Mouse (Mus musculus): ENCODE data around the gene Gm21028. TPM values are rescaled to one million over a fixed set of nuclear protein-coding genes. Genes with fewer than 3 reads are reported as not detected.
"Not testable (repeated sequence)": the region's sequence is repeated elsewhere in the genome, so short reads cannot be mapped to it uniquely, and the experiment has no call there.

The Gm21028 gene
- polyA plus RNA-seq (2015; fragmentation: Nextera tagmentation; extraction: Ambion mirVana): not detected in 2 replicates

- 88% methylated on average over 5 of the region's 5 CpGs for WGBS
- Histone ChIP-seq H3K4me1 (no peaks in the 10 kb centered on the region), H3K9ac (no peak within 1 kb of the TSS), H3K4me3 (no peak within 1 kb of the TSS), H3K27me3 (replicated peaks) (no peaks in the 10 kb centered on the region), H3K36me3 (peaks cover 20% of the 10 kb centered on the region), H3K27ac (replicated peaks) (no peak within 1 kb of the TSS), H3K9me3 (peaks cover 80% of the 10 kb centered on the region), H3K4me2 (no peak within 1 kb of the TSS)
- no peak for ATAC-seq (ENCODE audit: extremely low read depth, insufficient number of reproducible peaks, low FRiP score, low TSS enrichment)
These were observed at the start of gene Gm21028 for GRCm38 (mm10) chr7:42578488-42578887. Gm21028 (minus strand) TSS chr7:42578588.

- H3K27me3 ChIP-seq (replicated peaks); ATAC-seq (ENCODE audit: extremely low read depth, insufficient number of reproducible peaks, low FRiP score, low TSS enrichment): not testable (repeated sequence)
These were observed 17.3 kb upstream of the Gm21028 start for GRCm38 (mm10) chr7:42595666-42596065.

GRCm38 (mm10) chr7:42592413-42592812 lies 14.0 kb upstream of the Gm21028 start, which contains the start of gene Zfp977:
Zfp977 (minus strand) TSS chr7:42592547.
- H3K4me2 ChIP-seq; H3K4me1 ChIP-seq; H3K27me3 ChIP-seq (replicated peaks); H3K36me3 ChIP-seq; ATAC-seq (ENCODE audit: extremely low read depth, insufficient number of reproducible peaks, low FRiP score, low TSS enrichment); H3K27ac ChIP-seq (replicated peaks); H3K9ac ChIP-seq; H3K4me3 ChIP-seq: not testable (repeated sequence)
- WGBS: 79% methylated on average over 11 of the region's 11 CpGs
- peaks cover 43% of the 10 kb centered on the region for H3K9me3 ChIP-seq

More at GRCm38 (mm10) chr7:42595666-42596065, 17.3 kb upstream of the Gm21028 start:
- not testable (repeated sequence) for H3K4me1 ChIP-seq; H3K9ac ChIP-seq; H3K27ac ChIP-seq (replicated peaks); H3K4me3 ChIP-seq; H3K4me2 ChIP-seq; H3K36me3 ChIP-seq
- H3K9me3 ChIP-seq: peaks cover 50% of the 10 kb centered on the region

GRCm38 (mm10) chr7:42591311-42591710 lies 12.9 kb upstream of the Gm21028 start:
- H3K4me1 ChIP-seq; ATAC-seq (ENCODE audit: extremely low read depth, insufficient number of reproducible peaks, low FRiP score, low TSS enrichment); H3K36me3 ChIP-seq; H3K4me2 ChIP-seq; H3K4me3 ChIP-seq; H3K27me3 ChIP-seq (replicated peaks); H3K27ac ChIP-seq (replicated peaks); H3K9ac ChIP-seq: not testable (repeated sequence)
- peaks cover 49% of the 10 kb centered on the region for H3K9me3 ChIP-seq

- 58% methylated on average over 3 of the region's 3 CpGs for WGBS
- no peak for ATAC-seq (ENCODE audit: extremely low read depth, insufficient number of reproducible peaks, low FRiP score, low TSS enrichment)
- Histone ChIP-seq H3K4me1 (no peaks in the 10 kb centered on the region), H3K4me3 (no peak overlapping the region), H3K4me2 (no peak overlapping the region), H3K36me3 (no peaks in the 10 kb centered on the region), H3K27ac (replicated peaks) (no peak overlapping the region), H3K27me3 (replicated peaks) (no peaks in the 10 kb centered on the region), H3K9me3 (peaks cover 20% of the 10 kb centered on the region), H3K9ac (no peak overlapping the region)
These were observed 26.6 kb downstream of the Gm21028 start for GRCm38 (mm10) chr7:42551766-42552165.

Small RNAs within 50 kb of the gene (microRNA-seq; reads per million reads assigned to microRNA genes)
- gene Gm24938: not detected

Other genes starting within 250 kb of the Gm21028 start
- gene 4933421I07Rik, start 130.5 kb downstream of the Gm21028 start, polyA plus RNA-seq (2015; fragmentation: Nextera tagmentation; extraction: Ambion mirVana): not detected in 2 replicates
- gene Zfp141, start 72.8 kb downstream of the Gm21028 start, polyA plus RNA-seq (2015; fragmentation: Nextera tagmentation; extraction: Ambion mirVana): 4.7 and 5.3 TPM in 2 replicates
- gene Zfp977, start 14.0 kb upstream of the Gm21028 start, polyA plus RNA-seq (2015; fragmentation: Nextera tagmentation; extraction: Ambion mirVana): 1.3 and 1.5 TPM in 2 replicates
- gene Zfp976, start 64.0 kb upstream of the Gm21028 start, polyA plus RNA-seq (2015; fragmentation: Nextera tagmentation; extraction: Ambion mirVana): 1.7 and 2.4 TPM in 2 replicates
- gene Zfp975, start 114.2 kb upstream of the Gm21028 start, polyA plus RNA-seq (2015; fragmentation: Nextera tagmentation; extraction: Ambion mirVana): 5.9 and 6.9 TPM in 2 replicates
- not detected in 2 replicates for gene Gm17067, start 148.4 kb upstream of the Gm21028 start, polyA plus RNA-seq (2015; fragmentation: Nextera tagmentation; extraction: Ambion mirVana)
- not detected in 2 replicates for gene Vmn2r62, start 214.9 kb upstream of the Gm21028 start, polyA plus RNA-seq (2015; fragmentation: Nextera tagmentation; extraction: Ambion mirVana)